Mouse (Mus musculus): ENCODE data around the gene Fthl17d.
"Not testable (repeated sequence)": the region's sequence is repeated elsewhere in the genome, so short reads cannot be mapped to it uniquely, and the experiment has no call there.

Gene Fthl17d

GRCm38 (mm10) chrX:8986655-8987054 is at the start of gene Fthl17d:
Gene Fthl17d, minus strand, starts transcription at chrX:8986755.
- DNase-seq (ENCODE audit: low read depth, low spot score), result not testable (repeated sequence)

- DNase-seq (ENCODE audit: low read depth, low spot score), result not testable (repeated sequence)
Measured at GRCm38 (mm10) chrX:9033193-9033592, 46.6 kb upstream of the Fthl17d start, which contains the start of gene Fthl17e. Gene Fthl17e, plus strand, starts transcription at chrX:9033493.

- DNase-seq (ENCODE audit: low read depth, low spot score), result no peak
Measured at GRCm38 (mm10) chrX:9019481-9019880, 32.9 kb upstream of the Fthl17d start.

GRCm38 (mm10) chrX:9016079-9016478 is 29.5 kb upstream of the Fthl17d start:
- peak; percentile 0 for DNase-seq (ENCODE audit: low read depth, low spot score)

DNA sequence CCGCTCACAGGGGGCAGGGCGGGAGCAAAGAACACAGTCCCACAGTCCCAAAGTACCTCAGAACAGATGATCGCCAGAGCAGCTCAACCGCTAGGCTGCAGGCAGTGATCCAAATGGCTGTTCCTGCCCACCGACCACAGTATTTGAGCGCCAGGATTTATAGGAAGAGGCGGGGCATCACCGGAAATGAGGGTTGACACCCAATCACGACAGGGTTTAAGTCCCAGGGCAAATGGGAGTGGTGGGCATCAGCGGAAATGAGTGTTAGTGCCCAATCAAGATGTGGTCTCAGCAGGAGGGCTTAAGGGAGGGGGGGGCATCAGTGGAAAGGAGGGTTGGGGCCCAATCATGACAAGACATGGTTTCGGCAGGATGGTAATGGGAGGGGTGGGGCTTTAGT is 10.1 kb downstream of the Fthl17d start, which contains the start of gene Fthl17c:
TSS of gene Fthl17c (minus strand) at position 101 of the 400 bp plus-strand sequence.
- DNase-seq (ENCODE audit: low read depth, low spot score), result not testable (repeated sequence)

GRCm38 (mm10) chrX:8964618-8965017 is 21.9 kb downstream of the Fthl17d start:
- DNase-seq (ENCODE audit: low read depth, low spot score), result not testable (repeated sequence)

DNA sequence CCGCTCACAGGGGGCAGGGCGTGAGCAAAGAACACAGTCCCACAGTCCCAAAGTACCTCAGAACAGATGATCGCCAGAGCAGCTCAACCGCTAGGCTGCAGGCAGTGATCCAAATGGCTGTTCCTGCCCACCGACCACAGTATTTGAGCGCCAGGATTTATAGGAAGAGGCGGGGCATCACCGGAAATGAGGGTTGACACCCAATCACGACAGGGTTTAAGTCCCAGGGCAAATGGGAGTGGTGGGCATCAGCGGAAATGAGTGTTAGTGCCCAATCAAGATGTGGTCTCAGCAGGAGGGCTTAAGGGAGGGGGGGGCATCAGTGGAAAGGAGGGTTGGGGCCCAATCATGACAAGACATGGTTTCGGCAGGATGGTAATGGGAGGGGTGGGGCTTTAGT is 23.7 kb downstream of the Fthl17d start, which contains the start of gene Fthl17b:
TSS of gene Fthl17b (minus strand) at position 101 of the 400 bp plus-strand sequence.
- DNase-seq (ENCODE audit: low read depth, low spot score), result not testable (repeated sequence)

DNA sequence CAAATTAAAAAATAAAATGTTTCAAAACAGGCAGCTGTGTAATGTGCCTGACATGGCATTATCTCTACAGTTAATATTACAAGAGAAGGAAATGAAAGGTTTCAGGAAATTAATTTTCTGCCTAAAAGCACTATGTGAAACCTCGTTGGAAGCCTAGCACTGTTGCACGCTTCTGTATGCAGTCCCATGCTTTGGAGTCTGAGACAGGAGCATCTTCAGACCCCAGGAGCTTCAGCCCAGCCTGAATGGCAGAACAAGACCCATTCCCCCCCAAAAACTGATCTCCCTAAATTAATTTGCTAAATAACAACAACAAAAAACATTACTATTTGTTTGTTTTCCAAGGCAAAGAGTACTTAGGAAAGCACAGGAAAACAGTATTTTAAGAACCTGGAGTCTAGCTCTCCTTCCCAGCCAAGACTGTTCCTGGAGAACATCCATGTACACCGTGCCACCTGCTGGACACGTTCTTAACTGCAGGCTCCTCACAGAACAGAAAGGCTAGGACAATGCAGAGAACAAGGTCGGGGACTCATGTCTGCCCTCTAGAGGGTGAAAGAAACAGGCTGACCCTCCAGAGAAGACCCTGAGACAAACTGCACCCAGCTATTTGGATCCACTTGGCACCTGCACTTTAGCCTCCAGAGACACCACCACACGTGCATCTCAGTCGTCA is 38.3 kb downstream of the Fthl17d start:
- peak; percentile 50 for DNase-seq (ENCODE audit: low read depth, low spot score)

DNA sequence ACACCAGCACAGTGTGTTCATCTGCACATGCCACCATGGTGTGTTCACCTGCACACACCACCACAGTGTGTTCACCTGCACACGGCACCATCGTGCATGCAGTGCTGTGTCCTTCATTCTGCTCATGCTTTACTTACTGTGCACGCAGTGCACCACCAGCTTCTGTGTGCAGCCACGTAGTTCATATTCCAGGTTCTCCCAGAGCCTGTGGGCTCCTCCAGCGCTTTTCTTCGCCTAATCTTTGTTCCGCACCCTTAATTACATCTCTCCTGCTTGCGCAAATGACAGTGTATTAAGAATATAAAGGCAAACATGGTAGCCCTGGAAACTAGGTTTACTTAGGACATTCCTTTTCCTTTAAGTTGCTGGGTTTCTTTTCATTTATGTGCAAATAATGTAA is 42.5 kb downstream of the Fthl17d start:
- no peak for DNase-seq (ENCODE audit: low read depth, low spot score)

Data from brain, embryonic 18.5 days (tissue).